Mouse (Mus musculus): Measurements from ENCODE around the gene Npw.

- TF ChIP-seq CTCF (IDR thresholded peaks at IDR 0.05; ENCODE audit: extremely low read depth, insufficient read depth, low read length) (no peak), POLR2A (IDR thresholded peaks at IDR 0.05; ENCODE audit: extremely low read depth, insufficient read depth, low read length) (no peak)
These were observed 34.1 kb upstream of the Npw start for GRCm38 (mm10) chr17:24692385-24692784.

Data from cortical plate, adult 2 months (tissue).